Mouse (Mus musculus) liver, postnatal 0 days (tissue): ENCODE measurements at regions not wholly inside any gene's neighbourhood (a gene's known extent, or its start where the extent isn't known, plus 50 kb on each side); places are given as distances from the start of the nearest gene placed in this dataset.

Source experiments
- CTCF ChIP-seq: sonication (generic); IDR thresholded peaks from 2 replicates; pipeline ENCODE4 v1.5.1; 2016; ENCODE audit warnings: antibody characterized with exemption, low read depth
- EP300 ChIP-seq: IDR thresholded peaks from 2 replicates; pipeline ENCODE4 v1.6.1; 2016; ENCODE audit warnings: antibody characterized with exemption, low read depth, mild to moderate bottlenecking

DNA sequence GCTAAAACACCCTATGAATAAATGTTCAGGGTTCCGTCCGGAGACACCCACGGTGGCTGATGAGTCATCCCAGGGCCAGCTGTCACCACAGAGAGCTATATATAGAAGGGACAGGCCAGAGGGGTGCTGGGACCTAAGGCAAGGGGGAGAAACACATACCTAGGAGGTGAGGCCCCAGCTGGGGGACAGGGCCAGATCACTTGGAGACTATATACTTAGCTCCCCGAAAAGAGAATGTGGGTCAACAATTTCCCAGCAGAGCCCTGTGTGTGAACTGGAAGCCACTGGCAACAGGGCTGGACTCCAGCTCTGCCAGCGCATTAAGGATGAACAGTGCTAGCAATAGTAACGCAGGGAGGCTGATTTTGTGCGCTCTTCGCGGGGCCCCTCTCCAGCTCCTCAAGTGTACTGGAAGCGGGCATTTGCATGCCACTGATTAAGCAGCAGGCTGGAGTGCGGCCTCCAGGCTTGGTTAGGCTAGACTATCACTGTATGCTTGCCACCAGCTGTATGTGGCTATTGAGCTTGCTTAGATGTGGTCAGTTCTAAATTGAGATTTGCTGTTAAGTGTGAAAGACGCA lies 320.4 kb downstream of the Bcor start:
- TF ChIP-seq CTCF (no peak), EP300 (no peak)
